Mouse (Mus musculus): ENCODE results near the gene Rab3il1.

Gene Rab3il1

GRCm38 (mm10) chr19:10060783-10061590 is 59.5 kb downstream of the Rab3il1 start:
- no peak for DNase-seq (ENCODE audit: low read depth, low spot score)

- DNase-seq (ENCODE audit: low read depth, low spot score) = no peak
Measured at GRCm38 (mm10) chr19:10061624-10062023, 60.2 kb downstream of the Rab3il1 start.

GRCm38 (mm10) chr19:10062292-10062691 is 60.8 kb downstream of the Rab3il1 start:
- no peak for DNase-seq (ENCODE audit: low read depth, low spot score)

GRCm38 (mm10) chr19:10062862-10063261 is 61.4 kb downstream of the Rab3il1 start:
- no peak for DNase-seq (ENCODE audit: low read depth, low spot score)

GRCm38 (mm10) chr19:10064173-10065012 is 62.9 kb downstream of the Rab3il1 start:
- no peak for DNase-seq (ENCODE audit: low read depth, low spot score)

- no peak for DNase-seq (ENCODE audit: low read depth, low spot score)
Measured at GRCm38 (mm10) chr19:10065465-10066188, 64.2 kb downstream of the Rab3il1 start.

- DNase-seq (ENCODE audit: low read depth, low spot score) = no peak
Measured at GRCm38 (mm10) chr19:10066189-10066500, 64.7 kb downstream of the Rab3il1 start.

GRCm38 (mm10) chr19:10066502-10066901 is 65.0 kb downstream of the Rab3il1 start:
- no peak for DNase-seq (ENCODE audit: low read depth, low spot score)

- DNase-seq (ENCODE audit: low read depth, low spot score) = no peak
Measured at GRCm38 (mm10) chr19:10067701-10068100, 66.2 kb downstream of the Rab3il1 start.

GRCm38 (mm10) chr19:10070186-10070980 is 68.9 kb downstream of the Rab3il1 start:
- DNase-seq (ENCODE audit: low read depth, low spot score) = no peak

- peak; percentile 54 for DNase-seq (ENCODE audit: low read depth, low spot score)
Measured at GRCm38 (mm10) chr19:10071166-10071565, 69.7 kb downstream of the Rab3il1 start.

- no peak for DNase-seq (ENCODE audit: low read depth, low spot score)
Measured at GRCm38 (mm10) chr19:10071892-10072291, 70.4 kb downstream of the Rab3il1 start.

GRCm38 (mm10) chr19:10073145-10073544 is 71.7 kb downstream of the Rab3il1 start:
- DNase-seq (ENCODE audit: low read depth, low spot score) = no peak

- DNase-seq (ENCODE audit: low read depth, low spot score) = no peak
Measured at GRCm38 (mm10) chr19:10078392-10078791, 76.9 kb downstream of the Rab3il1 start.

- DNase-seq (ENCODE audit: low read depth, low spot score) = no peak
Measured at GRCm38 (mm10) chr19:10080384-10080783, 78.9 kb downstream of the Rab3il1 start.

GRCm38 (mm10) chr19:10082105-10082504 is 80.6 kb downstream of the Rab3il1 start:
- no peak for DNase-seq (ENCODE audit: low read depth, low spot score)

- no peak for DNase-seq (ENCODE audit: low read depth, low spot score)
Measured at GRCm38 (mm10) chr19:10085454-10085853, 84.0 kb downstream of the Rab3il1 start.

GRCm38 (mm10) chr19:10086976-10087375 is 85.5 kb downstream of the Rab3il1 start:
- DNase-seq (ENCODE audit: low read depth, low spot score) = no peak
